Mouse (Mus musculus) cerebellum, adult 9-10 months (tissue): Measurements from ENCODE around the gene Dlx6.

Experiments
- DNase-seq: peaks from one replicate; pipeline ENCODE4 v3.0.0; 2022

Gene Dlx6

DNA sequence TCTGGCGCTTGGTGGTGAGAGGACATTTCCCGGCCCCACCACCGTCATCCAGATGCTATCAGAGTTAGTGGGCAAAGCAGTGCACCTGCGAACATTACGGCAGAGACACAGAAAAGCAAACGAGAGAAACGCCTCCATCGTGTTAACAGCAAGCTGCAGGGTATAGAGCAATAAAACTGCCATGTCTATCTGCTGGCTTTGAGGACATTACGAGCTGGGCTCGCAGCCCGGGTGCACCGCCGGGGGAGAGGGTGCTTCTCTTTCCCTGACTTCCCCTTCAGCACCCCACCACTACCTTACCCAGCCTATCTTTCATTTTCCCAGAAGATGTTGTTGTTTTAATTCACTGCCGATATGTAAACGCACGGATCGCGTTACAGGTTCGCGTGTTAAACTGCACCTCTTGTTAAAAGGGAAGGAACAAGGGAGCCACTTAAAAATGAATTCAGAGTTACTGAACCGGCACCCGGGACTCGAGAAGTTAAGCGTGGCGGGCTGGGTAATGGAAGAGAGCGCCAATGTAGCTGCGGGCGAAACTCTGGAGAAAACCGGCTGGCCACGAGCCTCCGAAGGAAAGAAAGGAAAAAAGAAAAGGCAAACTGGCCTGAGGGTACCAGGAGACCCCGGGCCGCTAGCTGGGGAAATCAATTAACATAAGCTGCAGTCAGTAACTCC is 2.6 kb upstream of the Dlx6 start:
- no peak for DNase-seq

- no peak for DNase-seq
Observed at GRCm38 (mm10) chr6:6861086-6861797, 1.9 kb upstream of the Dlx6 start.

- no peak for DNase-seq
Observed at GRCm38 (mm10) chr6:6861798-6862428, 1.2 kb upstream of the Dlx6 start.

DNA sequence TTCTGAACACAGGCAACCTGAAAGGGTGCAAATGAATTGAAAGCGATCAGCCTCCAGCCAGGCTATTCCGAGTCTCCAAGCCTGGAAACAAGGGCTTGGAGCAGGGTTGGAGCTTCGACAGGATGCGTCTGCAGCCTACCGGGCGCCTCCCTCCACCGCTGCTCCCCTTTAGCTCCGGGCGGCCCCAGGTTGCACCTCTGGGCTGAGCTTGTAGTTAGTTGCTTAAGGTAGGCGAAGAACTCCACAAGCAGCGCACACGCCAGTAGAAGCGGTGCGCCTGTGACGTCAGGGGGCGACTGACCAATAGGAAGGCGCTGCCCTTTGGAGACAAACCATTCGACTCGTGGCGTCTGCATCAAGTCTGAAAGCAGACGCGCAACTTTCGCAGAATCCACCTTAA is 523 bp upstream of the Dlx6 start:
- no peak for DNase-seq

DNA sequence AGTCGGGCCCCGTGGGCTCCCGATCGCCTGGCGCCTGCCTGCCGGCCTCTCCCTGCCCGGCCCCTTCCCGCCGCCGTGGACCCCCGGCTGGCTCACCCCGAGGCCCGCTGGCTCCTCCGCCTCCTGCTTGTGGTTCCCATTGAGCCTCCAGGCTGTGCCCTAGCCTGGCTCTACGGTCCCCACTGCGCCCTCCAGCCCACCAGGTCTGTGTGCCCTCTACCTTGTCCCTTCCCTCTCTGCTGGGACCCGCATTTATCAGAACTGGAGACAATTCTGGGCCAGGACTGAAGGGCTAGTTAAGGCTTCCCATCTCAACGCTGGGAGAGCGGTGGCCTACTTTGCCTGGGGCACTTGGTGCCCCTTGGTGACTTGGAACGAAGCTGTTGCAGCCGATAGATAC is 821 bp downstream of the Dlx6 start:
- no peak for DNase-seq

- no peak for DNase-seq
Observed at GRCm38 (mm10) chr6:6864441-6865440, 1.6 kb downstream of the Dlx6 start.

GRCm38 (mm10) chr6:6867031-6867430 is 3.9 kb downstream of the Dlx6 start:
- no peak for DNase-seq

- no peak for DNase-seq
Observed at GRCm38 (mm10) chr6:6869041-6869685, 6.0 kb downstream of the Dlx6 start.

DNA sequence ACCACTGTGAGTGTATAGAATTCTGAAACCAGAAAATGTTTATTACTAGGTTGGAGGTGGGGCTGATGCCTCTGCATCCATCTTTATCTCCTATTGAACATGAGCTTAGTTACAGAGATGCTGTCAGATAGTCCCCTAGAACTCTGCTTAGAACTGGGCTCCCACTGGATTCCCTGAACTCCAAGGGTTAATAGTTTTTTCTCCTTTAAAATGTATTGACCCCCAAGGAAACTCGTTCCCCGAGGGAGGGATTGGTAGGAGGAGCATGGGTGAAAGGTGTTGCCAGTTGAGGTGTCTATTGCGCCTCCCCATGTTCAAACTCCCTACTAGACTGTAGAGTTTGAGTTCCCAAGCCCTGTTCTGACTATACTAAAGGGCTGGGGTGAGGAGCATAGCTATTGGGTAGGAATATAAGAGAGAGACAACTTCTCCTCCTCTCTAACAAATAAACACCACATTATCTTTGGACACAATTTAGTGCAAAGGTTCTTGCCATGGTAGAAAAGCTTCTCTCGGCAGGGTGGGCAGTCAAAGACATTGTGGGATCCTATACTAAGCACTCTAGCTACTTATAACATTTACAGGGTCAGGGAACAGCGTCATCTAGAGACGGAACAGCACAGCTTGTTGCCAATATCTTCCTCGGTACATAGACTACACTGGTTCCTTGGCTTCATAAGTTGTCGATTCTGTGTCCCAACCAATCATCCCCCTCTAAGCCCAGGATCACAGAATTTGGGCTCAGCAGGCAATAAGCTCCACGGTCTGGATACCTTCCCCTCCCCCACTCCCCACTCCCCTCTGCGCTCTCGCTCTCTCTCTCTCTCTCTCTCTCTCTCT is 7.0 kb downstream of the Dlx6 start:
- DNase-seq = no peak

- no peak for DNase-seq
Observed at GRCm38 (mm10) chr6:6870876-6871420, 7.8 kb downstream of the Dlx6 start.

DNA sequence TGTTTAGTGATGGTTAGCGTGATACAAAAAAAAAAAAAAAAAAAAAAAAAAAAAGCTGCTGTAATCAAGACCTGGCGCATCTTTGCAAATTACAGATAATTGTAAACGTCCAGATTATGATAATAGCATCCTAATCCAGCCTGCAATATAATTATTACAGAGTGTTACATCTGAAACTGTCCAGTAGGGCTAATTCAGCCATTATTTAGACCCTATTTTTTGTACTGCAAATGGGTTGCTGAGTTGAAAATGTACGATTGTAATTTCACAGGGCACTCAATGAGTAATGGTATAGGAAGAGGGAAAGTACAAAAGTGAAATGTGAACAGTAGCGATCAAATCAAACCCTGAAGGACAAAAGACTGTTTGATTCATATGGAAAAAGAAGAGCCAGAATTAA is 8.6 kb downstream of the Dlx6 start:
- DNase-seq = no peak

DNA sequence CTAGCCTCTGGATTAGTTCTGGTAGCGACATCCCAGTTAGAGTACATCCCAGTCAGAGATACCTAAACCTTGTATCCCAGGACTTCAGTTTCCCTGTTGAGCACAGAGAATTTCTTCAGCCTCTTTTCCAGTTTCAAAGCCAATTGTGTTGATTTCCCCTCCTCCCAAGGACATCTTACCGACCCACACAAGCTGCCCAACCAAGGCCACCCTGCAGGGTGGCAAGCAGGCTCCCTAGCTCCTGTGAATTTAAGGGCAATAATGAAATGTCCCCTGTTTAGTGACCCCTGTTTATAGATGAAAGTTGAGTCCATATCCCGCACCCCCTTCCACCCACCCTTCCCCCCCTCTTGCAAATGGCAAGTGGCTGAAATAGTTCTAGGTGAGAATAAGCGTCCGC is 9.7 kb downstream of the Dlx6 start:
- no peak for DNase-seq

- no peak for DNase-seq
Observed at GRCm38 (mm10) chr6:6873476-6874072, 10.4 kb downstream of the Dlx6 start.

DNA sequence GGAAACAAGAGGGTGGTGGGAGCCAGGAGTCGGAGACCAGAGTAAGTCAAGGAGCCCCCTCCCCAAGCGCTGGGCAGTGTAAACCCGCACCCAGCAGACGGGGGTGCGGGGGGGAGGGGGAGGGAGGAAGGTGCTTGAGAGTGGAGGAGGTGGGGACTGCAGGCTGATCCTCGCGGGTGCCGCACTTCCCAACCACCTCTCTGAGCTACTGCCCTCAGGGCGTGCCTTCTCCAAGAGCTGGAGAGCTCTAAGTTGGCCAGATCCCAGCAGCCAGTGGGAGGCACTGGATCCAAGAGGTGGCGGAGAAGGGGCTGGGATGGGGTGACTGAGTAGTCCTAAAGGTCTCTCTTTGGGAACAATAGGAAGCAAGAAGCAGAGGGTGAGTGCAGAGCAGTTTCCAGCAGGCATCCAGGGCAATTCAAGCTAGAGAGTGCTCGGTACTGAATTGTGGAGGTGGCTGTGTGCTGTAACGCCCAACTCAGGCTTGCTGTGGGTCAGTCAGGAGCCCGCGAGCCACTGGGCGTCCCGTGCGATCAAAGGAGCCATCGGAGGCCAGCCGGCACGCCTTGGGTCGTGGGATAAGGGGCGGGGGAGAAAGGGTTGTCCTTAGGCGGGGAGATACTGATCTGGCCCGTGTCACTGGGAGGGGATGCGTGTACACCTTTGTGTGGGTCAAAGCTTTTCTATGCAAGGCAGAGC is 11.1 kb downstream of the Dlx6 start:
- no peak for DNase-seq

- no peak for DNase-seq
Observed at GRCm38 (mm10) chr6:6875136-6875535, 12.0 kb downstream of the Dlx6 start.

DNA sequence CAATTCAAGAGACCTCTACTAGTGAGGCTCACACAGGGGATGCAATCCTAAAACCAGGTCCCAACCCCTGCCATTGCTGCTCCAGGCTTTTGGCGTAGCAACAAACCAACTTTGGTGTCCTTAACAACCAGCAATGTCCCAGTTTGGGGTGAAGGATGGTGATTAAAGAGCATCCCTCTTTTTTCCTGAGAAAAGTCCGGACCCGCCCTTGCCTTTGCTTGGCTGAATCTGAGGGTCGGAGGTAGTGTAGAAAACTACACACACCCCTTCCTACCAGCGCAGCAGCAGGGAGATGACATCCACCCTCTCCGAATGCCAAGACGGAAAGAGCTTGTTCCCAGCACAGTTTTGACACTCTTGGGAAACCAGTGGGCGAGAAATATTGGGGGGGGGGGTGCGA is 12.5 kb downstream of the Dlx6 start:
- no peak for DNase-seq

DNA sequence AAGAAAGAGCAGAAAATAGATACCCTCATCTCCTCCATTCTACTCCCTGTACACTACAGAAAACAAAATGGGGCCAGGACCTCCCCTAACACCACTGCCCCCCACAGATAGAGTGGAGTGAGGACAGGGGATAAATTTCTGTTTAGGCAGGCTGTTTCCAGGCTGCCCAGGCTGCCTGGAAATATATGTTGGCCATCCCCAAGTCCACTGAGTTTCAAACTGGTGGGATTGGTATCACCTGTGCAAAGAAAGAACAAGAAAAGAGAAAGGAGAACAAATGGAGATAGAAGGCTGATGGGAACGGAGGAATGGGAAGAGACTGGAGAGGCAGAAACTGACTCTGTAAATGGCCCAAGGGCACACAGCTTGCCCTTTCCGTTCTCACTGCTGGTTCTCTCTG is 13.1 kb downstream of the Dlx6 start:
- DNase-seq = no peak

DNA sequence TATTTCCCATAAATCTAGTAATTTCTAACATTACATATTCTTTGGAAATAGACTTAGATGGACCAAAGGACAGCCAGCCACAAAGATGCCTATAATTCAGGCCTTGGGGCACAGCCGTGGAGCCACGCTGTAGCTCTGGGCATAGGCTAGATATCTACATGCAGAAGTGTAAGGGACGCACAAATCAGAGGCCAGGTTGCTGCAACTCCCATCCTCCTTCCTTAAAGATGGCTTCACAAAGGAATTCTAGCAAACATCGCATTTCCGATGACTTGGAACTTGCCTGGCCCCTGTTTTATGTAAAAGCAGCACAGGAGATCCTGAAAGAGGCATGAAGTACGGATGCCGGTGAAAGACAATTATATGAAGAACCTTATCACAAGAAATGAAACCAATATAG is 13.6 kb downstream of the Dlx6 start:
- DNase-seq = no peak

- DNase-seq = no peak
Observed at GRCm38 (mm10) chr6:6877346-6877910, 14.3 kb downstream of the Dlx6 start.
